Mouse (Mus musculus): ENCODE results near the gene Pitpnm3.
A peak's percentile ranks its signal among the peaks of the same experiment; 100 is the strongest.
"Not testable (repeated sequence)": the region's sequence is repeated elsewhere in the genome, so short reads cannot be mapped to it uniquely, and the experiment has no call there.

Pitpnm3 gene

DNA sequence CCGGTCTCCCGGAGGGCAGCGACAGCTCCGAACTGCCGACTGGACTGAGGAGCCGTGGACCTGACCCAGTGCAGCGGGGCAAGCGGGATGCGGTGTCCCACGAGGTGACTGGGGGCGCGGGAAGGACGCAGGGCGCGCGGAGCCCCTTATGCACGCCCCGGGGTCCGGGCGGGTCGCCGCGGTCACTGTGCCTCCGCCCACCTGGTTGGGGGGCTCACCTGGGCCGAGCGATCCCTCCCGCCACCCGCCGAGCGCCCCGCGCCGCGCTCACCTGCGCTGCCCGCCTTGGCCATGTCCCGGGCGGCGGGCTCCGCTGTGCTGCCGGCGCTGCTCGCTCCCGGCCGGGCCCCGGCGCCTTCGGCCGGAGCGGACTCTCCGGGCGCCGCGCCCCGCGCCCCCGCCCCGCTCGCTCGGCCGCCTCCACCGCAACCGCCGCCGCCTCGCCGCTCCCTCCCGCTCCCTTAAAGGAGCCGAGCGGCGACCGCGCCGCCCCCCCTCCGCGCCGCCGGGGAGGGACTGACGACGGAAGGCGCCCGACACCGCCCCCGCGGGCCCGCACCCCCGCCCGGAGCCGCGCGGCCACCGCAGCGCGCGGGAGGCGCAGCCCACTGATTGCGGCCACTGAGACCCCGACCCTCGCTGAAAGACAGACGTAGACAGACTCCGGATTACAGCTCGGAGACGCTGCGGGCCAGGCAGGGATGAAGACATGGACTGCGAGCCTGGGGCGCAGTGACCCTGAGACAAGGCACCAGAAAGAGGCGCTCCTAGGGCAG lies at the start of gene Pitpnm3:
Pitpnm3 (minus strand) TSS at position 396 of the 776 bp plus-strand sequence.
- no peak for DNase-seq

DNA sequence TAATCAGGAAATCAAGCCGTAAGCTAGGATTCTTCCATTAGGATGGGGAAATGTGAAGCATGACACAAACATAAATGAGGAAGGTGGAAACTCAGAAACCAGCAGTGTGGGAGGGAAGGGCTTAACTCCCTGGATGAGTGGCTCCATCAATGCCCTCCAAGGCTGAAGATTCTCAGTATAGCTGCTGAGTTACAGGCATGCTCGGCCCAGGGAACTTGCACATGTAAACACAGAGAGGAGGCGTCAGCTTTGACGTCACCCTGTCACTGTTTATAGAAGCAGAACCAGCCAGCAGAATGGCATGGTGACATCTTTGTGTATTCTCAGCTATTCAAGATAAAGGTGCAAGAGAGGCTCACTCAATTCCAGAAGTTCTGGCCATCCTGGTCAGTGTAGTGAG lies 48.7 kb upstream of the Pitpnm3 start:
- no peak for DNase-seq

DNA sequence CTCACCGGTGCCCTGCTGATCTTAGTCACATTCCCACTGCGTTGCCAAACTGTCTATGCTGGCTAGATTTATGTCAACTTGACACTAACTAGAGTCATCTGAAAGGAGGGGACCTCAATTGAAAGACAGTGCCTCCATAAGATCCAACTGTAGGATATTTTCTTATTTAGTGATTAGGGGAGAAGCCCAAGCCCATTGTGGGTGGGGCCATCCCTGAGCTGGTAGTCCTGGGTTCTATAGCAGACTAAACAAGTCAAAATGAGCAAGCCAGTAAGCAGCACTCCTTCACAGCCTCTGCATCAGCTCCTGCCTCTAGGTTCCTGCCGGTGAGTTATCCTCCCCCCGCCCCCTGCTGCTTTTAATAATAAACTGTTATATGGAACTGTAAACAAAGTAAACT lies 45.6 kb upstream of the Pitpnm3 start:
- no peak for DNase-seq

DNA sequence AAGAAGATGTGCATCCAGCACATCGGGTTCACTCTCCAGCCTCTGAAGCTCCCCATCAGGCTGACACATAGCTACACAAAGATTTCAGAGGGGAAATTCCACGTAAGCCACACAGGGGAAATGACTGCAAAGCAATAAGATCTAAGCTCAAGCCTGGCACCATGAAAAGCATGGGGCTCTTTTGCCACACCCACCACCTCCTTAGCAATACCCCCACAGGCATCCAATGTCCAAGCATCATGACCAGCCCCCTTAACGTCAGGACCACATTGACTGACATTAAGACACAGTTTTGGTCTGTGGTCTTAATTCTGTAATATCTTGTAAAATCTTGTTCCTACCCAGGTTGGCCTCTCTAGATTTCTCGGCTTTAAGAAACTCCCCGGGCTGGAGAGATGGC lies 45.0 kb upstream of the Pitpnm3 start:
- DNase-seq = no peak

DNA sequence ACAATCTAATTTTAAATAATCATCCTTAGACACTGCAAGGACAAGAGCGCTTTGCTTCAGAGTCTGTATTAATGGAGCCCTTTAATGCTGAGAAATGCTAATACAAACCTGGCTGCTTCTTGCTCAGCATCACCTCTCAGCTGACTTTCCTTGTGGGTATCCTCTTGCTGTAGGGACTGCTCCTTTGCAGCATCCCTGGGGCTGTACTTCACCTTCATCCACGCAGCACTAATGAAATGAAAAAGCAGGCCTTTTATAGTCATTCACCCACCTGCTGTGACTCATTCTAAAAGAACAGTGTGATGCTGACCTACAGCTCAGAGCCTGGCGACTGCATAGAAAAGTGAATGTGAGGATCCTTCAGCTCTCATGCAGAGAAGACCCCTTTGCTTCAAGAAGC lies 41.0 kb upstream of the Pitpnm3 start:
- no peak for DNase-seq

DNA sequence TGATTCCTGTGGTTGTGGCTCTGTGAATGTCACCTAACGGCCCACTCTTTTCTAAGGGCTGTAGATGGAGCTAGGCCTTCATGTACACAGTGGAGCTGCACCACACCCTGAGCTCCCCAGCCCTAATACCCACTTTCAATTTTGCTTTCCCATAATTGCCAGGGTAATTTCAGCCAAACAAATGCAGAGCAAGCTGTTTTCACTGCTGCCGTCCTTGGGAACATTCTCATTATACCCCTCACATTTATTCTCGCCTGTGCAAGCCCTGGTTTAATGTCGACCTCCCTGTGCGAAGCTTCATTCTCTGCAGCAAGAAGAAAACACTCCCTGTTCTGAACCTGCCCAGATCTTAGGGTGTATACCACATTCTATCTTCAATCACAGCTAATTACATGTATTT lies 40.4 kb upstream of the Pitpnm3 start:
- DNase-seq = no peak

DNA sequence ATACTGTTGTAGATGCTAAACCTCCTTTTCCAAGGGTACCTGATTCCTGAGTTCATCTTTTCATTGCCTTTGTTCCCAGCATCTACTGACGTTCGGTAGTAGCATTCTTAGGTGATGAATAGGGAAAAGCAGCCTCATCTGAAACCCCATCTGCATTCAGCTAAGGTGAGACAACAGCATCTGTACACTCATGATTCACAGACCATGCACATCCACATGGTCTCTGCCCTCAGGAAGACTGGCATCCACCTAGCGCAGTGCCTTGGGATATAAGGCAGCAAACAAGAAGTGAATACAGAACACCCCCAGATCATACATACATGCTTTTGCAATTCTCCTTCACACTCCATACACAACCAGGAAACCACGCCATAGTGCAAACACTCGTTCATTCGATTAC lies 39.1 kb upstream of the Pitpnm3 start:
- DNase-seq = no peak

DNA sequence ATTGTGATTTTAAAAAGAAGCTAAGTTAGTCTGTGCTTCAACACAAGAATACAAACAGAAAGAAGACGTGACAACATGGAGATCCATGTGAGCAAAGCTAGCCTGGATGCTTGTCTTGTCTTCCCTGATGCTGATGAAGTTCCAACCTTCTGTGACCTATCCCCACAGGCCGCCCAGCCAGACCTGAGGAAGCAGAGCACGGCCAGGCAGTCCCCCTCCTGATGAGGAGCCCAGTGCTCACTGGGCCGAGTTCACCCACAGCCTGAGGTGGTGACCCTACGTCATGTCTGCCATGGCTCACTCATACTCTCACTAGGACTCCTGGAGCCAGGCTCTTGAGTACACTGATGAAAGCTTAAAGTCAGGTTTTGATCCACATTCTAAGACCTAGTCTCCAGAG lies 37.9 kb upstream of the Pitpnm3 start:
- no peak for DNase-seq

DNA sequence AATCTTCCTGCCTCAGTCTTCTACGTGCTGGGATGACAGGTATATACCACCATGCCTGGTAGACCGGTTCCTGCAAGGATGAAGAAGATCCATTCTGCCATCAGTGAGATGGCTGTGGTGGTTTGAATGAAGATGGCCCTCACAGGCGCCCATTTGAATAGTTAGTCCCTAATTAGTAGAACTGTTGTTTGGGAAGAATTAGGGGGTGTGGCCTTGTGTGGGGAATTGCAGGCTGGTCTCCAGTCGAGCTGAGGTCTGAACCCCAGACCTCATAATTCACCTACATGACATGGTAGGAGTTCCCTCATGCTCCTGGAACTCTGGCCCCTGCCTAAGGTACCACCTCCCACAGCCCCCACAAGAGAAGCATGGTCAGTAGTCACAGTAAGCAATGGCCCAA lies 36.3 kb upstream of the Pitpnm3 start:
- DNase-seq = not testable (repeated sequence)

DNA sequence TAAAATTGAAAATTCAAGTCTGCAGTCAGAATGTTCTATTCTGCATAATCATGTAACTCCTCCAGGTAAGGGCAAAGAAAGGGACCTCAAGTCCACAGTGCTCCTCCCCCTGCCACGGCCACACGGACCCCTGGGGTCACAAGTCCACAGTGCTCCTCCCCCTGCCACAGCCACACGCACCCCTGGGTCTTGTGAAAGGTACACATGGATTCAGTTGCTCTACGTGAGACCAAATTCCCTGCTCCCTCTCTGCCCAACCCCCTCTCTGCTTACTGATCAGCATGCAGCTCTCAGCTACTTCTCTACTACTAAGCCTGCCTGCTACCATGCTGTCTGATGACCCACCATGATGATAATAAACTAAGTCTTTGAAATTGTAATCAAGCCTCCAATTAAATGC lies 34.3 kb upstream of the Pitpnm3 start:
- no peak for DNase-seq

DNA sequence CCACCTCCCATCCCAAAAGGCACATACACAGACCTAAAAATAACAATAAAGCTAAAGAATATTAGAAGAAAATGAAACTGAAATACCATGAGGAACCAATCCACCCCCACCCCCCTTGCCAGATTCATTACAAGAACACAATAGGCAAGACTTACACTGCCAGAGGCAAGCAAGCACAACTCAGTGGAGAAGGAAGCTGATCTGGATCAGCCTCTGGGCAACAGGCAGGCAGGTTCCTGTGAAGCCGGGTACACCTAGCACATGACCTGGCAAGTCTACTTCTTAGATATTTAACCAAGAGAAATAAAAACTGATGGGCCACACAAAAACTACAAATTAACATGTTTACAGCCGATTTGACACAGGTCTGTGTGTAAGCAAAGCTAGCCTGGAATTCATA lies 27.6 kb upstream of the Pitpnm3 start:
- no peak for DNase-seq

DNA sequence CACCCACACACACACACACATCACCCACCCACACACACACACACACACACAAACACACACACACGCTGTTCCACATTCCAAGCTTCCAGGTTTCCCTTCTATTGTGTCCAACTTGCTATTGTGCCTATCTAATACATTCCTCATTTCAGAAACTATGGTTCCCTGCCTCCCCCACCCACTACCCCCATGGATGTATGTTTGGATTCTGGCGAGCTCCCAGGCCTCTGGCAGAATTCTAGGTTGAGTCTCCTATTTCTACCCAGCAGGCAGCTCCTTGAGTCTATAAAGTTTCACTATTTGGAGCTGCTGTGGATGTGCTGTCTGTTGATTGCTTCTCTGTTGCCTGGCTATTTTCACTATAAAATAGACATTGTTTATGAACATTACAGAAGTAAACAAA lies 21.0 kb upstream of the Pitpnm3 start:
- DNase-seq = no peak

DNA sequence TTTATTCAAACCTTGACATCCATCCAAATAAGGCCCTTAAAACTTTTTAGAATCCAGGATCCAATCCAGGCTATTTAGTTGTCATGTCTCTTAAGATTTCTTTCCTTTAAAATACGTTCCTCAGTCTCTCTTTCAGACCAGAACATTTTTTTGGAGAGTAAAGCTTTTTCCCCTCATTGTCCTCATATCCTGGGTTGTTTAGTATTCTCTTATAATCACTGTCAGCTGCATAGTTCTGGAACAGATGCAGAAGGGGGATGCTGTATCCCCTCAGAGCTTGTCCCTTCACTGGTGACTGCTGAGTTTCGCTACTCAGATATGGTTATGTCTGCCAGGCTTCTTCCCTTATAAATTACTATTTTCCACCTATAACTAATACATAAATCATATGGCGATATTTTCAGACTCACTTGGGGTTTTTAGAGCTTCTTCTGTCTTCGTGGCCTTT lies 20.4 kb upstream of the Pitpnm3 start:
- no peak for DNase-seq

DNA sequence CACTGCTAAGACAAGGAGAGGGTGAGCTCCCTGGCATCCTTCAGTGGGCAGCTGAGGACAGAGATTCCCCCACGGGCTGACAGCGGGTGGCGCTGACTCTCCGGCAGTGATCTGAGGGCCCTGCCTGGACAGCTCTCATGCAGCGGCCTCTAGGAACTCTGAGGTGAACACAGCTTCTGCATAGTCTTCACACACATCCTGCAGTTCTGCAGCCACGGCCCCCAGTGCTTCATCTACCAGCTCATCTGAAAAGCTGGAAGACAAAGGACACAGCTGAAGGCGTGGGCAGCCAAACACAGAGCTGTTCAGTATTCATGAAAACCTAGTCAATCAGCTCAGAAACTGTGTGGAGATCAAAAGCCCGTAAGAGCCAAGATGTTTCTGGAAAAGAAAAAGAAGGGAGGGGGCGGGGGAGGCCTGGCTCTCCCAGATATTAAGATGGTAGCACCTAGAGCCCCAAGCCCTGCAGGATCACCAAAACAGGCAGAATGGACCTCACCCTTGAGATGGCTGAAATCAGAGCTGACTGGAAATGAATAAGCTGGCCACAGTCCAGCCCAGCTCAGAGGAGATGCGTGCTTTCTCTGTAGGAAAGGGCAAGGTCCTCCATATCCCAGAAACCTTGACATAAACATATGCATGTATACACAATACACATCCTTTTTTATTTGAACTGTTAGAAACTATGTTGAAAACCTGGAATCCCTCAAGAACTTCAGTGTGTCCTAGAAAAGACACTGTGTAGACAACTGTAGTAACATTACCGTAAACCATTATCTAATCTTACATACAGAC lies 19.8 kb upstream of the Pitpnm3 start:
- DNase-seq = no peak

DNA sequence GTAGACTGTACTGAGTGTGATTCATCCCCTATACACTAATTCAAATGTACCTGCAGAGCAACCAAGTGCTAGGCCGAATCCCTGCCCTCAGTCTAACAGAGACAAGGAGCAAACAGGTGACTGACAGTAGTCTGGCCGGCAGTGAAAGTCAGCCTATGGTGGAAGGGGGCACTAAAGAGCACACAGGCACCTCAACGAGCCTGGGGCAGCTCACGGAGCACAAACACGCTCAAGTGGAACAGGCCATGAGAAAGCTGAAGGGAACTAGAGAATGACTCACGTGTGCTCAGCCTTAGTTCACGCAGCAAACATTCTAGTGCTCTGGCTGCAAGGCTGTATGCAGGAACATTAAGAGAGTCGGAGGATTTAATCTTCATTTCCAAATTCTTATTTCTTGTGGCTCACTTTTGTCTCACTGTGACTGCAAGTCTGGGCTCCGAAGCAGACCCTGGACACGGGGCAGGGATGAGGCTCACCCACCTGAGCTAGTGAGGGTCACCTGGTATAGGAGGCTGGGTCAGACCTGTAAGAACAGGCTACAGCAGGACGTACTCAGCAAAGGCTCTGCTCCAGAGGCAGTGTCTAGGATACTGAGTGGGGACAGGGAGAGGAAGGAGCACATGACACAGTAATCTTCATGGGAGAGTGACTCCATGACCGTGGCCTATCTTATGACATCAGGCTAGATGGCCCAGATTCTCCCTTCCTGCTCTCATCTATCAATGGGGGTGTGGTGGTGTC lies 17.7 kb upstream of the Pitpnm3 start:
- DNase-seq = no peak

DNA sequence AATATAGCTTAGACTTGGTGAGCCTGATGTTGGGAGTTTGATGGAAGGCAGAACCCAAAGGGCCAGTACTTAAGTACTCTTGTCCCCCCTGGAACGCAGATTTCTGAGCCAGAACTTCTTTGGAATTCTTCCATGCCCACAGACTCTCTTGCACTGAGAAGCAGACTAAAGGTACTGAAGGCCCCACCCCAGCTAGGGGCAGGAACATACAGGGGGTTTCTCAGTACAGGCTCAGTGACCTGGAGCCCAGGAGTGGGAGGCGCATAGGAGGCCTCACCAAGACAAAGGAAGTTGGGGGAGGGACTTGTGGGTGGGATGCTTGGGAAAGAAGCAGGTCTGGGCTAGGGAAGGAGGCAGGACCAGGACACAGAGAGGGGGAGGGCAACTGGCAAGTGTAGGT lies 15.5 kb upstream of the Pitpnm3 start:
- no peak for DNase-seq

DNA sequence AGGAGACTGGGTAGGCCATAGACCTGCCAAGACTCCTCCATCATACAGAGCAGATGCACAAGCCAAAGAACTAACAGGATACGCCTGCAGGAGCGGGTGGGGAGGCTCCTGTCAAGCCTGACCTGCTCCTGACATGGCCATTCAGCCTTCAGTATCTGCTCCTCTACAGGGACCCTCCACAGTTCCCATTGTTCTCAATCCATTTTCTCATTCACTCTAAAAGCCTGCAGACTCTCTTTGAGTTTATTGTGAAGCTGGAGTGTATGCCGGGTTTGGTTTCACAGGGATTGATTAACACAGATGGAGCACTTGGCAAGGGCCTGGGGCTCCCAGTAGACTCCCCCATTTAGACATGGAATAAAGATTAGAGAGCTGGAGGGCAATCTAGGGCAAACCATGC lies 12.3 kb upstream of the Pitpnm3 start:
- no peak for DNase-seq

DNA sequence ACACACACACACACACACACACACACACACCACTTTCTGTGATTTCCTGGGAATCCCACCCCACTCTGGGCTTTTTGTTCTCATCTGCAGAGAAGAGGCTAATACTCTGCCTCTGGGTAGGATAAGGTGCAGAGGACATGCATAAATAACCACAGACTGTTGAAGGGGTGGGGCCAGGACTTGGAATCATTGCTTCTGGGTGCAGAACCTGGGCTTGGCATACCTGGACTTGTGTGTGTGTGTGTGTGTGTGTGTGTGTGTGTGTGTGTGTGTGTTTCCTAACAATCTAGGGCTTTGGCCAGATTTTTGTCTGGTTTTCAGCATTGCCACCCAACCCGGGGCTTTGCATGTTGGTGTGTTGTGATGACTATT lies 10.3 kb upstream of the Pitpnm3 start:
- peak; percentile 52 for DNase-seq

DNA sequence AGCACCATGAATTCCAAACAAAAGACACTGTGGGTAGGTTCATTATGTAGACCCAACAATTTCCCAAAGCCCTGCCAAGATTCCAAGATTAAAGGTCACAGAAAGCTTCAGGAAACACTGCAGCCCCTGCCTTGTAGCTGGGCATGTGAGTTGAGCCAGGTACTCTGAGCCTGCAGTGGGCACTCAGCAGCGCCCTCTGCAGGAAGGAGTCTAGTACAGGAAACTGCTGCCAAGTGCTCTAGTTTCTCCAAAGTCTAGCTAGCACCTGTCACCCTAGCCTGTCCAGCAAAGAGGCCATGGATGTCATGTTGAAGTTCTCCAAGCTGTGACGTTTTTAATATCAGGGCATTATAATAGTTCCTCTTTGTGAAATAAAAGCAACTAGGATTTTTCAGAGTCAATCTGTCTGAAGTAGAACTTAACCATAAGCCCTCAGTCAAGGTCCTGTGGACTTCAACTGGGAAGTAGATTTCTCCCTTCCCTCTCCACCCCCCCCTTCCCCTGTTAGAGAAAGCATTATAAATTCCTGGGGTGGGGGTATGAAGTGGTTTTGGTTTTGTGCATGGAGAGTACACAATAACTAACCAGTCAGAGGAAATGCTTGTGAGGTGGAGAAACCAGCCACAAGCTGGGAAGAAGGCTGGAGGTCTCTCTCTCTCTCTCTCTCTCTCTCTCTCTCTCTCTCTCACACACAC lies 9.8 kb upstream of the Pitpnm3 start:
- DNase-seq = peak; percentile 72

DNA sequence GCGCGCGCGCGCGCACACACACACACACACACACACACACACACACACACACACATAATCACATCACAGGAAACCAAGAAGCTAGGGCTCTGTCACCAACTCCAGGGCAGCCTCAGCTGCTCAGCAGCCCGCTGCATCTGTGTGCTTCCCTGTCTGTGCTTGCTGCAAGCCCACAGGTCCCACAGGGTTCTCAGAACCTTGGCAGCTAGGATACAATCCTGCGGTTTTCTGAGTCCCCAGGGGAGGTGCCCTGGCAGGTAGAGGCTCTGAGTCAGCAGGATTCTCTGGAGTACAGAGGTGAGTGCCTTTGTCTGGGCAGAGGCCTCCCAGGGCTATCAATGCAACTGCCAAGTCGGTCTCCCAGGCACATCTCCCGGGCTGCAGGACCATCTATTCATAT lies 7.3 kb upstream of the Pitpnm3 start:
- DNase-seq = peak; percentile 67

DNA sequence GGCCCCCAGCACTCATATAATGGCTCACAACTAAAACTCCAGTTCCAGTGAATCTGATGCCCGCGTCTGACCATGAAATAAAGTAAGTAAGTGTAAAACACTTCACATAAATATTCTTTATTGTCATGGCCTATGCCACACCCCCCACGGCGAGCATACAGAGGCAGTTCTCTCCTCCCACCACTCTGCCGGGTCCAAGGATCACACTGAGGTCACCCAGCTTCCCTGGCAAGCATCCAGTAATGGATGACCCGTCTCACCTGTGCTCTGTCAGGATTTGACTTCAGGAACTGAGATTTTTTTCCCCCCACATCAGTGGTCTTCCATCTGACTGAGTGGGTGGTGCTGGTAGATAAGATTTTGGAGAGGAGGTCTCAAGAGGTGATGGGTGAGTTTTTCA lies 4.6 kb upstream of the Pitpnm3 start:
- DNase-seq = peak; percentile 44

DNA sequence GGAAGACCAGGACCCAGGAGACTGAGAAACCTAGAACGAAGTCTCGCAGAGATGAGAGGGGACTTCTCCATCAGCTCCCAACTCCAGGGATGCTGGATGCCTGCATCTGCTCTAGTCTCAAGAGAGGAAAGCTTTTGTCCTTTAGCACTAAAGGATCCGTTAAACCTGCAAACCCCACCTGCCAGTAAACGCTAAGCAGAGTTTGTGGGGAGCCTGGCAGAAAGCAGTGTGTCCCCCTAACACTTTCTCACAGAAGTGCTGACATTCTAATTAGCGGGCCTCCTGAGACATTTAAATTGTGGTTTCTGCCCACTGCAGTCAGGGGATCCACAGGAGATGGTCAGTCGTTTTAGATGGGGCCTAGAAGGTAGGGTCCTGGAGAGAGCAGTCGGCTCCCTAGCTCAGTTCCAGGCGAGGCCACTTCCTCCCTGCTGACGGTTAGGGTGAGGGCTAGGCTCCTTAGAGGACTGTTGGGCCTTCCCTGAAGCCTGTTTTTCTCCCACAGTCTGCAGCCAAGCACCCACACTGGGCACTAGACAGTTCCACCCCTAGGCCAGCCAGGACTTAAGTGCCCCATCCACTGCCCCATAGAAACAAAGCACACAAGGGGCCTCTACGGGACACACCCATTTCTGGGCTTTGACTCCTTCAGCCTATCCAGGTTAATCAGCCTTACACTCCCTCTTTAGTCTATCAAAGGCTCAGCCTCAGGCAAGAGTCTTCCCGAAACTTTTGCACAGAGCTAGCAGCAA lies 829 bp upstream of the Pitpnm3 start:
- DNase-seq = no peak
